Mouse (Mus musculus) left cerebral cortex, adult 2 months (tissue): ENCODE results near the gene Tbc1d14. TPM values are rescaled to one million over a fixed set of nuclear protein-coding genes. Genes with fewer than 3 reads are reported as not detected.

ENCODE experiments used
- DNase-seq, 2 experiments: peaks; one replicate each; pipeline ENCODE4 v3.0.0; 2021 to 2022; ENCODE audit warnings: low spot score in 2 of 2, mixed read lengths in 1 of 2; ENCODE audit errors: extremely low spot score in 1 of 2
- H3K27ac ChIP-seq: fragments of 200-600 bp; 2 replicates; pipeline ENCODE4 v1.8.1; 2022
- H3K4me3 ChIP-seq: fragments of 200-600 bp; 2 replicates; pipeline ENCODE4 v1.8.1; 2022
- CTCF ChIP-seq: fragments of 200-600 bp; IDR thresholded peaks from 2 replicates; pipeline ENCODE4 v1.8.1; 2022; ENCODE audit warnings: antibody characterized with exemption, mild to moderate bottlenecking, moderate library complexity
- intact Hi-C: fragments of 180-260 bp; cut with DNase I; formaldehyde crosslinking; loops from one replicate; pipeline ENCODE4 v1.15.1; 2025
- total RNA-seq, 2 experiments: library from RNA; stranded (reverse); gene quantifications; 2 replicates each; pipeline ENCODE4 v1.2.3; 2021

Tbc1d14 gene
- total RNA-seq, 2 experiments from 2014 or later: 82.0 to 82.4 TPM

DNA sequence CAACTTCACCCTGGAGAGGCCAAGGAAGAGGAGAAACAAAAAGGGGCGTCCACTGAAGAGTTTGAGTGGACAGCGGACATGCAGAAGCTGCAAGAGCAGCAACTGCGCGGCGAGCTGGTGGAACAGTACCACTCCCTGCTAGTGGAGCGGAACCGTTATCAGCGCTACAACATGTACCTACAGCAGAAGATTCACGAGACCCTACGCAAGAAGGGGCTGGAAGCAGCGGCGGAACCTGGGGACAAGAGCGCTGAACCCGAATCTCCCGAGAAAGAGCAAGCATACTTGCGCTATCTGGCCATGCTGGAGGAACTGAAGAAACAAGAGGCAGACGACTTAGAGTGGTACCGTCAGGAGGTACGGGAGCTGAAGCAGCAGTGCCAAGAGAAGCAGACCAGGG, 107.8 kb downstream of the Tbc1d14 start:
- intact Hi-C loops: no loop called here
- DNase-seq: no peak
- no peak overlapping the region for H3K4me3 ChIP-seq
- no peak for TF ChIP-seq CTCF
- H3K27ac ChIP-seq: no peak overlapping the region

DNA sequence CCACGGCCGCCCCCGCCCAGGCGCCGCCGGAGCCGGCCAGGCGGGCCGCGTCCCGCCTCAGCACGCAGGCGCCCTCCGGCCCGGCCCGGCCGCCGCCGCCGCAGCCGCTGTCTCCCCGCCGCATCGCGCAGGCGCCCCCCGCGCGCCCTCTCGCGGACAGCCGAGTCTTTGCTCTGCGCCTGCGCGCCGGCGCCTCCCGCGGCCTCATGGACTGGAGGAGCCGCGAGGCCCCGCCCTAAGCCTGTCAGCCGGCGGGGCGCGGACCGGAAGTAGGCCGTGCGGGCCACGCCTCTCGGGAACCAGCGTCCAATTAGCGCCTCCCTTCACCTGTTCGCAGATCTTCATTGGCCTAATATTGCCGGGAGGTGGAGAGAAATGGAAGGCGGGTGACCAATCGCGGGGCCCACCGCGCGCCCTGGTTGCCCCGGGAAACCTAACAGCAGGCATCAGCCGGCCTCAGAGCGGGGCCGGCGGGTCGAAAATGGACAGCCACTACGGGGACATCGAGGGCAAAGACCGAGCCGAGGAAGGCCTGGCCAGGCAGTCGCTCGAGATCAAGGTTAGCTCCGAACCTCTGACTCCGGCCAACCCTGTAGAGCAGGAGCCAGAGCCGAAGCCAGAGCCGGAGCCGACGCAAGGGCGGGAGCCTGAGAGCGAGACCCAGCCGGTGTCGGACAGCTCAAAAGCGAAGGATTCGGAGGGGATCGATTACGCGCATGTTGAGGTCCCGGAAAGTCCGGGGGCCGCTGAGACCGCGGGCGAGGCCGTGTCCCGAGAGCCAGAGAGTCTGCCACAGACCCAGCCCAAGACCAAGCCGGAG, 108.7 kb downstream of the Tbc1d14 start, which contains the start of the genes Tada2b and Ccdc96:
Gene Tada2b (minus strand): TSS at position 115 of the 820 bp plus-strand sequence.
Gene Ccdc96 (plus strand): TSS at position 418 of the 820 bp plus-strand sequence.
- peak; percentile 60 for TF ChIP-seq CTCF
- Histone ChIP-seq H3K4me3 (peak within 1 kb of the TSS; percentile 97), H3K27ac (peak within 1 kb of the TSS; percentile 92)
- DNase-seq: peak; percentile 97 to 99
- intact Hi-C loops: loop anchor here (5.0 kb wide), 2 partner anchors 98 to 258 kb away; no protein-coding TSS in a partner anchor

DNA sequence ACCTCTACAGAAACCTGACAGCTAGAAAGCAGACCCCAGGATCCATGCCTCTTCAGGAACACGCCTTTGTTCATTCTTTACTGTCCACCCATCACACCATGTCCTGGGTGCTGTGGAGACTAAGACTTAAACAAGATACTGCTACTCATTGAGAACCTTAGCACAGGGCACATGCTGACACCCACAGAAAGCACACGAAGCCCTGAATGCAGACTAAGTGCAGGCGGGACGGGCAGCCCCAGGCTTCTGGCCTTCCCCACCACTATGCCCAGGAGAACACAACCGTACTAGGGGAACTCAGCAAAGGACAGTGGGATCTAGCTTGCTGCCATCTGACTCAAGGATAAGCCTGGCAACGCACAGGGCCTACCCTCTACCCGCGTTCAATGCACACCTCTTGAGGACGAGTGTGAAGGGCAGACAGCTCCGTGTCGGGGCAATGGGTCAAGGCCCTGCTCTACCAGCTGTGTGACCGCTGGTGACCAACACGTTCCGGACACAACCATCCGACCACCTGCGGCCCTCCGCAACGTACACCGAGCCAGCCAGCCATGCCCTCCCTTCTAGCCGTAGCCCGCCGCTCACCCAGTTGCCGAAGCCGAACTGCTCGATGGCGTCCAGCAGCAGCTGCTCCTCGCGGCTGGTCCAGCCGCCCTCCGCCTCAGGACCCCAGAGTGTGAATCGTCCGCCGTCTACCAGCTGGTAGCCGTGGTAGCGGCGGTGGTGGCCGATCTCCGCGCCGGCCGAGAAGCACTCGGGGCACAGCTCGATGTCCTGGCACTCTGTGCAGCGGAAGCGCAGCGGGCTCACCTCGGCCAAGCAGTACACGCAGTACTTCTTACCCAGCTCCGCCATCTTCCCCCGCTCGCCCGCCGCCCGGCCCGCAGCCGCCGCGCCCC, 109.6 kb downstream of the Tbc1d14 start:
- peak overlapping the region; percentile 92 for H3K27ac ChIP-seq
- TF ChIP-seq CTCF: no peak

DNA sequence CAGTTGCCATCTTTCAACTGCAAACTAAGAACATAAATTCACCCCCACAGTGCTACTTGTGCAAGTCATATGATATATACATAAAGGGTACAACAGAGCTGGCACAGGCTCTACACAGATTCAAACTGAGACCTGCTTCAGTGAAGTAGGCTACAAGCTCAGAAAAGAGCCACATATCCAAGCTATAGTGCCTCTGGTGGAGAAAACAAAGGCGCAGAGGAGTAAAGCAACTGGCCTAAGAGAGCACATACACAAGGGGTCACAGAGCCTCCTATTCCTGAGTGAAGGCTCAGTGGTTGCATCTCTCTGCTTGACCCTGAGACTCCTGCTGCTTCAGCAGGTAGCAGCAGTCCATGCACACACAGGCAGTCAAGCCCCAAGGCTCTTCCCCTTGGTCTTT, 112.0 kb downstream of the Tbc1d14 start:
- intact Hi-C loops: loop anchor here (5.0 kb wide), 2 partner anchors 101 to 261 kb away; no protein-coding TSS in a partner anchor
- H3K27ac ChIP-seq: no peak overlapping the region
- peak; percentile 17; the same call in 1 of the 2 replicates for TF ChIP-seq CTCF
- no peak for DNase-seq
- H3K4me3 ChIP-seq: no peak overlapping the region

More for the DNA sequence above, 109.6 kb downstream of the Tbc1d14 start:
- intact Hi-C loops: loop anchor here (5.0 kb wide), 2 partner anchors 99 to 259 kb away; no protein-coding TSS in a partner anchor
- peak; percentile 39 to 43 for DNase-seq
- peak overlapping the region; percentile 97 for H3K4me3 ChIP-seq

DNA sequence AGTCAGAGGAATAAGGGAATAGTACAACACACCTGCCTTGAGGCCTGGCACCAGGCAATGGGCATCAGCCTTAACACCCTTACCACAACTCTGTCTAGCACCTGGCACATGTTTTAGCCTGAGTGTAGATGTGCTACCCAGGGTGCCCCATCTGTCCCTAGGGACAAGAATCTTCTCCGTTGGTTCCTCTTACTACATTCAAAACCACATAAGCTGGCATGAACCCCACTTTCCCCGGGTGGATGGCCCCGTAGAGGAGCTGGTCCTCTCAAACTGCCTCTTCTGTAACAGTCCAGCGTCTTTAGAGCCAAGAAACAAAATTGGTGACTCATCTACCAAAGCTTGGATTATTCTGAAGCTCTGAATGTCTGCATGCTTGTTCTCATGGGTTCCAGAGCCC, 112.7 kb downstream of the Tbc1d14 start:
- Histone ChIP-seq H3K4me3 (no peak overlapping the region), H3K27ac (no peak overlapping the region)
- TF ChIP-seq CTCF: no peak
- DNase-seq: no peak
- intact Hi-C loops: loop anchor here (5.0 kb wide), 2 partner anchors 102 to 262 kb away; no protein-coding TSS in a partner anchor

DNA sequence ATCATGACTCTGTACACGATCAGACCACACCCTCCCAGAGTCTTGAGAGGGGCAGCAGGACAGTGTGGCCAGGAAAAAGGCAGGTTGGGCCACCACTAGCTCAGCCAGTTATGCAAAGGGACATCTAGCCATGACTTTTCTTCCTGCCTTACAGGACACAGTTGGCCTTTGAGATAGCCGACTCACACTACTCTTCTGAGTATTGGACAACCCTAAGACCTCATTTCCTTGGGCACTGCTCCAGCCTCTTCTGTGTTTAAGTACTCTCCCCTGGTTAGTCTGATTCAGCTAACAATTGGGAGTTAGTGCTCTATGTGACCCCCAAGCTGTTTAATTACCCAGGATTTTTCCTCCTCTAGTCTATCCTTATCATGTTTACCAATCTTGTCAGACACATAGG, 113.3 kb downstream of the Tbc1d14 start:
- DNase-seq: no peak
- no peak overlapping the region for H3K27ac ChIP-seq
- TF ChIP-seq CTCF: no peak
- intact Hi-C loops: loop anchor here (5.0 kb wide), 2 partner anchors 103 to 263 kb away; no protein-coding TSS in a partner anchor
- H3K4me3 ChIP-seq: no peak overlapping the region

DNA sequence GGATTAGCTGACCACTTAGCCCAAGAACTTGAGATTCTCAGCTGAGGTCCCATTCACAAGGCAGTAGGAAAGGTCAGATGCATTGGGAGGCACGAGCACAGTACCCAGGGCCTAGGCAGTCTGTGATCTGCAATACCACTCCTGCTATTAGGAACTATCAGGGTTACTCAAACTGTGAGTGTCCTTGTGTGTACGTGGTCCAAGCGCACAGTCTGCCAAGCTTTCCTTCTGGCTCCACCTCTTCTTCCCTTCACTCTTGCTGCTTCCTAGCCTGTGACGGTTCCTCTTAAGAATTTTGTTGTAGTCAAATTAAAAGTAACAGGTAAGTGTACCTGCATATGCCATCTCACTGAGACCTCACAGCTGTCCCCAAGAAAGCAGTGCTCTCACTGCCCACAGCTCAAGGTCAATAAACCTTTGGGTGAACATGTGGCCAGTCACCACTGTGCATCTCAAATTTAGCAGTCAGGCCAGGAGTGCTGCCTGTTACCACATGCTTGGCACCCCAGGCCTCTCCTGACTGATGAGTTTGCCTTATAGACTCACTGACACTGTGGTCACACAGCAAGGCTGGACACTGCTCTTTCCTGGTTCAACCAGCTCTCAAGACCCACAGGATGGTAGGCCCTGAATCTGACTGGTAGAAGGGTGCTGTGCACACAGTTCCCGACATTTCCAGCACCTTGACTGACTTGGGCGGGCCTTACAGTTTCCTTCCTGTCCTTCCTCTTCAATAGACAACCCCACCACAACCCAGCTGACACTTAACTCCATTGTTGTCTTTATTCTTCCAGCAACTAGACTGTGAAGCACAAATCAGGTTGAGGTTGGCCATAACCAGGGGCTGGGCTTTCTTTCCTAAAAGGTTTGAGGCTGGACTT, 114.3 kb downstream of the Tbc1d14 start:
- DNase-seq: no peak
- intact Hi-C loops: no loop called here
- H3K27ac ChIP-seq: no peak overlapping the region

DNA sequence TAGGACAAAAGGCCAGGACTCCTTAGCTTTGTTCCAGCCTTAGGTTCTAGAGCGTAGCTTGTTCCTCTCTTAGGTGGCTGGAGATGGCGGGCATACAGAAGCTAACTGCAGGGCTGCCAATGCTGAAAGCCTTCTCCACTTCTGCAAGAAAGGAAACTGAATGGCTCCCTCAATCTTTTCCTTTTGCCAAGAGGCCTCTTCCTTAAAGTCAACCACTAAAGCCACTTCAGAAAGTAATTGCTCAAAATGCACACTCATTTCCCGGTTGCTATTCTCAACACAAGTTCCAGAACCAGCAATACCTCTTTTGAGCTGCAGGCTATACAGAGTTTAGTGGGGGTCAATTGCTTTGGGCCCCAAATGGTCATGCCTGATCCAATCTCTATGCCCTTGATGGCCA, 115.6 kb downstream of the Tbc1d14 start:
- no peak for DNase-seq
- no peak for TF ChIP-seq CTCF
- no peak overlapping the region for H3K4me3 ChIP-seq
- intact Hi-C loops: no loop called here
- H3K27ac ChIP-seq: no peak overlapping the region

More for the DNA sequence above, 114.3 kb downstream of the Tbc1d14 start:
- TF ChIP-seq CTCF: no peak
- H3K4me3 ChIP-seq: no peak overlapping the region

DNA sequence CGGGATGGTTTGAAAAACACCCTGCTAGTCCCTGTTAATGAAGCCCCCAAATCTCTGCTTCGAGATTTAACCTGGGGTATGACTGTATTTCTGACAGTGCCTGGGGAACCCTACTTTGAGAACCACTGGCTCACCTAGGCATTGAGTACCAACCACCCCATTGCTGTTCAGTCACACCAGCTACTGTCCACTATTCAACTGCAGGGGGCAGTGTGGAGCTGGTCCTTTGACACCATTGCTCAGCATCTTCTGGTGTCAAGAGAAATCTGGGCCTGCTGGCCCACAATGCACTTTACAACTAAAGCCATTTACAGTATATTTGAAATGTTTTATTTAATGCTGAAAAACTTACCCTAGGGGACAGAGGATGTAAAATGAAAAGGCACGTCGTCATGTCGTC, 118.8 kb downstream of the Tbc1d14 start:
- peak; percentile 82 for TF ChIP-seq CTCF
- Histone ChIP-seq H3K4me3 (no peak overlapping the region), H3K27ac (no peak overlapping the region)
- DNase-seq: peak; percentile 58 to 68
- intact Hi-C loops: no loop called here

DNA sequence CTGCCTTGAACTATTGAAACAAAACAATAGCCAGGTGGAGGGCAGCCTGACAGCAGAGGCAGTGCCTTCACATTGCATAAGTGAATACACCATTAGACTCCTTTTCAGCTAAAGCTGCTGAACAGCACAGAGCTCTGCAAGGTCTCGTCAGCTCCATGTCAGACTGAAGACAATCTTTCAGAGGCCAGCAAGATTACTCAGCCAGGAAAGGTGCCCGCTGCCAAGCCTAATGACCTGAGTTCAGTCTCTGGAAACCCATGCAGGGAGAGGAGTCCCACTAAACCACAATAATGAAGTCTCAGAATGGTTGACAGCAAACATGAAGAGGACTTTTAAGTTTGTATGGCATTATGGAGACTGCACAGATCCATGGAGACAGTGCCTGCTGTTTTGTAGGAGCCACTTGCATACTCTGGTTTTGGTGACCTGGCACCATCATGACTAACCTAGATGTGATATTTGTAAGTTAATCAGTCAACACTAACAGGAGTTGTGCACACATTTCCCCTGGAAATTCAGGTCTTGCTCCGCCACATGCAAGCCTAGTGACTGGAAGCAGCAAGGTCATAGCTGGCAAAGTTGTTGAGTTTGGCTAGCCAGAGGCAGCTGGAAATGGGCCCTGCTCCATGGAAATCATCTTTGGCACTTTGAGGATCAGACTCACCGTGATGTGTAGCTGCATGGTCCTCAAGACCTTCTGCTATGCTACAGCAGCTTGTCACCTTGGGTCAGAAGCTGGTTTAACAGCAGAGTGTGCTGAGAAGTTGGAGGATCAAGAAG, 120.0 kb downstream of the Tbc1d14 start:
- no peak for DNase-seq
- H3K4me3 ChIP-seq: no peak overlapping the region
- intact Hi-C loops: no loop called here
- TF ChIP-seq CTCF: no peak
- H3K27ac ChIP-seq: no peak overlapping the region
